Mouse (Mus musculus): ENCODE results near the gene Galk1. TPM values are rescaled to one million over a fixed set of nuclear protein-coding genes. Genes with fewer than 3 reads are reported as not detected.

Gene Galk1
- polyA plus RNA-seq, 1 experiment from 2014 or later, result 184 TPM

Other genes starting within 250 kb of the Galk1 start
- gene Tmem94, start 247.3 kb downstream of the Galk1 start, polyA plus RNA-seq (2016; fragmentation: Nextera tagmentation; extraction: Ambion mirVana), result 42.0 and 47.4 TPM in 2 replicates
- 19.0 and 21.5 TPM in 2 replicates for gene Caskin2, start 199.1 kb downstream of the Galk1 start, polyA plus RNA-seq (2016; fragmentation: Nextera tagmentation; extraction: Ambion mirVana)
- gene Tsen54, start 198.0 kb downstream of the Galk1 start, polyA plus RNA-seq (2016; fragmentation: Nextera tagmentation; extraction: Ambion mirVana), result 38.1 and 41.5 TPM in 2 replicates
- 10.4 and 11.9 TPM in 2 replicates for gene Llgl2, start 188.7 kb downstream of the Galk1 start, polyA plus RNA-seq (2016; fragmentation: Nextera tagmentation; extraction: Ambion mirVana)
- gene Myo15b, start 154.3 kb downstream of the Galk1 start, polyA plus RNA-seq (2016; fragmentation: Nextera tagmentation; extraction: Ambion mirVana), result 0.19 and 0.21 TPM in 2 replicates
- gene Smim5, start 112.8 kb downstream of the Galk1 start, polyA plus RNA-seq (2016; fragmentation: Nextera tagmentation; extraction: Ambion mirVana), result 1.4 and 4.2 TPM in 2 replicates
- 1.4 and 1.6 TPM in 2 replicates for gene Smim6, start 100.7 kb downstream of the Galk1 start, polyA plus RNA-seq (2016; fragmentation: Nextera tagmentation; extraction: Ambion mirVana)
- gene Sap30bp, start 79.4 kb downstream of the Galk1 start, polyA plus RNA-seq (2016; fragmentation: Nextera tagmentation; extraction: Ambion mirVana), result 44.7 and 52.5 TPM in 2 replicates
- 27.3 and 28.8 TPM in 2 replicates for gene Recql5, start 79.2 kb downstream of the Galk1 start, polyA plus RNA-seq (2016; fragmentation: Nextera tagmentation; extraction: Ambion mirVana)
- 0.92 and 0.94 TPM in 2 replicates for gene Itgb4, start 38.0 kb downstream of the Galk1 start, polyA plus RNA-seq (2016; fragmentation: Nextera tagmentation; extraction: Ambion mirVana)
- 1,623 and 1,834 TPM in 2 replicates for gene H3f3b, start 15.2 kb upstream of the Galk1 start, polyA plus RNA-seq (2016; fragmentation: Nextera tagmentation; extraction: Ambion mirVana)
- gene Unk, start 17.6 kb upstream of the Galk1 start, polyA plus RNA-seq (2016; fragmentation: Nextera tagmentation; extraction: Ambion mirVana), result 47.7 and 51.3 TPM in 2 replicates
- 3.1 and 4.5 TPM in 2 replicates for gene Unc13d, start 65.2 kb upstream of the Galk1 start, polyA plus RNA-seq (2016; fragmentation: Nextera tagmentation; extraction: Ambion mirVana)
- 98.1 and 128 TPM in 2 replicates for gene Wbp2, start 74.3 kb upstream of the Galk1 start, polyA plus RNA-seq (2016; fragmentation: Nextera tagmentation; extraction: Ambion mirVana)
- 3.1 and 4.3 TPM in 2 replicates for gene Trim47, start 114.5 kb upstream of the Galk1 start, polyA plus RNA-seq (2016; fragmentation: Nextera tagmentation; extraction: Ambion mirVana)
- 1.8 and 2.0 TPM in 2 replicates for gene Trim65, start 118.4 kb upstream of the Galk1 start, polyA plus RNA-seq (2016; fragmentation: Nextera tagmentation; extraction: Ambion mirVana)
- gene Mrpl38, start 126.1 kb upstream of the Galk1 start, polyA plus RNA-seq (2016; fragmentation: Nextera tagmentation; extraction: Ambion mirVana), result 108 and 114 TPM in 2 replicates
- 59.2 and 62.8 TPM in 2 replicates for gene Fbf1, start 155.4 kb upstream of the Galk1 start, polyA plus RNA-seq (2016; fragmentation: Nextera tagmentation; extraction: Ambion mirVana)
- 68.5 and 78.9 TPM in 2 replicates for gene Ten1, start 186.1 kb upstream of the Galk1 start, polyA plus RNA-seq (2016; fragmentation: Nextera tagmentation; extraction: Ambion mirVana)
- gene Acox1, start 186.3 kb upstream of the Galk1 start, polyA plus RNA-seq (2016; fragmentation: Nextera tagmentation; extraction: Ambion mirVana), result 21.8 TPM in 2 replicates
- 0.35 and 0.76 TPM in 2 replicates for gene Evpl, start 225.4 kb upstream of the Galk1 start, polyA plus RNA-seq (2016; fragmentation: Nextera tagmentation; extraction: Ambion mirVana)